Mouse (Mus musculus) heart, adult 2 months (tissue): Measurements from ENCODE around the gene Zfr2. TPM values are rescaled to one million over a fixed set of nuclear protein-coding genes. Genes with fewer than 3 reads are reported as not detected.

Experiments
- DNase-seq, 2 experiments: peaks; one replicate each; pipeline ENCODE4 v3.0.0; 2021
- H3K27ac ChIP-seq: fragments of 200-600 bp; 2 replicates; pipeline ENCODE4 v1.8.1; 2022
- H3K27me3 ChIP-seq: fragments of 200-500 bp; 2 replicates; pipeline ENCODE4 v1.6.1; 2012; ENCODE audit warnings: mild to moderate bottlenecking, low read length, inconsistent platforms, mixed read lengths; ENCODE audit not compliant: control insufficient read depth, insufficient read depth
- H3K36me3 ChIP-seq: fragments of 200-500 bp; 2 replicates; pipeline ENCODE4 v1.6.1; 2012; ENCODE audit warnings: low read length, inconsistent platforms; ENCODE audit not compliant: control insufficient read depth, insufficient read depth
- H3K4me1 ChIP-seq: fragments of 200-500 bp; 2 replicates; pipeline ENCODE4 v1.6.1; 2011; ENCODE audit warnings: low read length; ENCODE audit not compliant: control insufficient read depth, insufficient read depth
- H3K4me3 ChIP-seq: fragments of 200-600 bp; 2 replicates; pipeline ENCODE4 v1.8.1; 2022
- H3K79me2 ChIP-seq: fragments of 200-500 bp; replicated peaks from 2 replicates; pipeline ENCODE4 v1.6.1; 2012; ENCODE audit warnings: mild to moderate bottlenecking, inconsistent platforms, low read length, moderate library complexity, mixed read lengths; ENCODE audit not compliant: control insufficient read depth, insufficient read depth
- H3K9ac ChIP-seq: fragments of 200-500 bp; 2 replicates; pipeline ENCODE4 v1.6.1; 2012; ENCODE audit warnings: low read depth, mild to moderate bottlenecking, control low read depth, inconsistent platforms, low read length, mixed read lengths
- CTCF ChIP-seq: fragments of 200-600 bp; IDR thresholded peaks from 2 replicates; pipeline ENCODE4 v1.8.1; 2022; ENCODE audit warnings: antibody characterized with exemption, mild to moderate bottlenecking, moderate library complexity
- EP300 ChIP-seq: fragments of 200-500 bp; IDR thresholded peaks from 2 replicates; pipeline ENCODE4 v1.6.1; 2011; ENCODE audit warnings: low read depth, low read length, control low read depth; ENCODE audit not compliant: insufficient read depth
- POLR2A ChIP-seq: fragments of 200-500 bp; IDR thresholded peaks from 2 replicates; pipeline ENCODE4 v1.6.1; 2011; ENCODE audit warnings: mild to moderate bottlenecking, low read depth, low read length, control low read depth; ENCODE audit not compliant: insufficient read depth
- WGBS: fragments of 180-500 bp; shearing (Covaris S2); methylation state at CpG from one replicate; pipeline ENCODE4 v1.1.7; 2018; 5-methylcytosine and 5-hydroxymethylcytosine counted together
- intact Hi-C: fragments of 180-260 bp; cut with DNase I; formaldehyde crosslinking; loops from one replicate; pipeline ENCODE4 v1.15.1; 2025
- polyA plus RNA-seq: library from polyadenylated mRNA; depleted of rRNA; stranded (reverse); fragments of >200 nt; gene quantifications from 2 replicates; pipeline ENCODE4 v1.2.3, GENCODE M21; 2012
- total RNA-seq, 2 experiments: library from RNA; stranded (reverse); gene quantifications; 2 replicates each; pipeline ENCODE4 v1.2.3; 2021

Zfr2 gene
- total and polyA plus RNA-seq, 3 experiments, result 1.8 to 5.0 (median 2.0) TPM

DNA sequence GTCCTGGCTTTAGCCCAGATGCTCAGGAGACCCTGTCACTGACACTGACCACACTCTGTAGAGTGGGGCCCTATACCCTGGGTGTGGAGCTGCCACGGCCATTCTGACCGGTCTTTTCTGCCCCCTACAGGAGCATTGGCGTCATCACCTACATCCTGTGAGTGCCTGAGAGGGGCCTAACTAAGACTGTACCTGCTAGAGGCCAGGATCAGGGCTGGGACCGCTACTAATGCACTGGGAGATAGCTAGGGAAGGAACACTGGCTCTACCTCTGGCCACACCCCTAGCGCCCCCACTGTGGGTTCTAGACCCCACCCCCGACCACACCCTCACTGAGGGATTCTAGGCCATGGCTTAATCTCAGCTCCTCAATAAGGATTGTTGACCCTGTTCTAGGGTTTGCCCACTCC lies 42.0 kb upstream of the Zfr2 start:
- Histone ChIP-seq H3K36me3 (no peaks in the 10 kb centered on the region), H3K9ac (no peak overlapping the region), H3K27me3 (no peaks in the 10 kb centered on the region; the same call in 1 of the 2 replicates), H3K4me1 (peaks cover 5% of the 10 kb centered on the region), H3K4me3 (no peak overlapping the region), H3K27ac (peak overlapping the region; percentile 97), H3K79me2 (0 out of 2 replicates have a peak, but pooled peaks cover 2% of the 10 kb centered on the region)
- DNase-seq, result no peak
- intact Hi-C loops, result no loop called here
- WGBS, result 35% methylated on average over 6 of the region's 6 CpGs
- no peak for TF ChIP-seq EP300
- no peak for TF ChIP-seq POLR2A
- peak; percentile 44 for TF ChIP-seq CTCF

DNA sequence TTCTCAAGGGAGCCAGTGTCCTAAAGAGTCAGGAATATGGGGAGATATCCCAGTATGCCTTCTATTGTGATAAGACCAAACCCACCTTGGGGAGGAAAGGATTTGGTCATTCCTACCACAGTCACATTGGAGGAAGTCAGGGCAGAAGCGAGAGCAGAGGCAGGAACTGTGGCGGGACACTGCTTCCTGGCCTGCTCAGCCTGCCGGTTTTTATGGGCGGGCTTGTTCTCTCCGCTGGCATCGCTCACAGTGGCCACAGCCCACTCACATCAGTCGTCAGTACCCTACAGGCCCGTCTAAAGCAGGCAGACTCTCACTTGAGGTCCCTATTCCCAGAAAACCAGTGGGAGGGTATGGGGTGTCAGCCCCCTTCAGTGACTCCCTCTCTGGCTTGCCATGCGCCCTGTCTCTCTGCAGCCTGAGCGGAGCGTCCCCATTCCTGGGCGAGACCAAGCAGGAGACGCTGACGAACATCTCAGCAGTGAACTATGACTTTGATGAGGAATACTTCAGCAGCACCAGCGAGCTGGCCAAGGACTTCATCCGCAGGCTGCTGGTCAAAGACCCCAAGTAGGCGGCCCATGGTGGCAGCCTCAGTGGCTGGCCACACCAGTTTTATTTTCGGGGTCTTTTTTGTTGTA lies 41.5 kb upstream of the Zfr2 start:
- Histone ChIP-seq H3K9ac (no peak overlapping the region; the same call in 1 of the 2 replicates), H3K27ac (peak overlapping the region; percentile 97), H3K4me1 (peaks cover 5% of the 10 kb centered on the region), H3K79me2 (0 out of 2 replicates have a peak, but pooled peaks cover 2% of the 10 kb centered on the region), H3K36me3 (no peaks in the 10 kb centered on the region), H3K4me3 (peak overlapping the region; percentile 74; the same call in 1 of the 2 replicates), H3K27me3 (no peaks in the 10 kb centered on the region; the same call in 1 of the 2 replicates)
- 59% methylated on average over 18 of the region's 18 CpGs for WGBS
- intact Hi-C loops, result no loop called here
- DNase-seq, result peak; percentile 40 to 49
- no peak for TF ChIP-seq EP300
- TF ChIP-seq POLR2A, result no peak
- TF ChIP-seq CTCF, result no peak

DNA sequence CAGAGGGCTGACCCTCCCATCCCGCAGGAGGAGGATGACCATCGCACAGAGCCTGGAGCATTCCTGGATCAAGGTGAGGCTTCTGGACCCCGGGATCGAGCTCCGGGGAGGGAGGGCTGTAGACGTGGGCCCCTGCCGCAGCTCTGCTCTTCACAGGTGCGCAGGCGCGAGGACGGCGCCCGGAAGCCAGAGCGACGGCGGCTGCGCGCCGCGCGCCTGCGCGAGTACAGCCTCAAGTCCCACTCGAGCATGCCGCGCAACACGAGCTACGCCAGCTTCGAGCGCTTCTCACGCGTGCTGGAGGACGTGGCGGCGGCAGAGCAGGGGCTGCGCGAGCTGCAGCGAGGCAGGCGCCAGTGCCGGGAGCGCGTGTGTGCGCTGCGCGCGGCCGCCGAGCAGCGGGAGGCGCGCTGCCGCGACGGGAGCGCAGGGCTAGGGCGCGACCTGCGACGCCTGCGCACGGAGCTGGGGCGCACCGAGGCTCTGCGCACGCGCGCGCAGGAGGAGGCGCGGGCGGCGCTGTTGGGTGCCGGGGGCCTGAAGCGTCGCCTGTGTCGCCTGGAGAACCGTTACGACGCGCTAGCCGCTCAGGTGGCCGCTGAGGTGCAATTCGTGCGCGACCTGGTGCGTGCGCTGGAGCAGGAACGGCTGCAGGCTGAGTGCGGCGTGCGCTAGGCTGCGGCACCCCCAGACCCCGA lies 40.5 kb upstream of the Zfr2 start:
- peak overlapping the region; percentile 92 for H3K9ac ChIP-seq
- peaks cover 5% of the 10 kb centered on the region for H3K4me1 ChIP-seq
- H3K79me2 ChIP-seq, result no peaks in the 10 kb centered on the region
- intact Hi-C loops, result no loop called here
- H3K27me3 ChIP-seq, result no peaks in the 10 kb centered on the region; the same call in 1 of the 2 replicates
- DNase-seq, result peak; percentile 89 to 94
- WGBS, result 1% methylated on average over 89 of the region's 93 CpGs
- peak overlapping the region; percentile 97 for H3K27ac ChIP-seq
- no peaks in the 10 kb centered on the region for H3K36me3 ChIP-seq
- TF ChIP-seq EP300 (no peak), CTCF (peak; percentile 24; the same call in 1 of the 2 replicates), POLR2A (peak; percentile 77)
- H3K4me3 ChIP-seq, result peak overlapping the region; percentile 74

- no peaks in the 10 kb centered on the region for H3K79me2 ChIP-seq
- TF ChIP-seq EP300, result 0 out of 2 replicates have a peak, but pooled peaks have one; percentile 38
- 0 out of 2 replicates have a peak, but pooled peaks have one; percentile 15 for TF ChIP-seq POLR2A
- no peak for TF ChIP-seq CTCF
- peaks cover 5% of the 10 kb centered on the region for H3K4me1 ChIP-seq
- peak overlapping the region; percentile 92 for H3K9ac ChIP-seq
- no peaks in the 10 kb centered on the region for H3K36me3 ChIP-seq
- intact Hi-C loops, result no loop called here
- DNase-seq, result peak; percentile 61 to 62
- peak overlapping the region; percentile 97 for H3K27ac ChIP-seq
- 2% methylated on average over 19 of the region's 19 CpGs for WGBS
- H3K4me3 ChIP-seq, result peak overlapping the region; percentile 74
- no peaks in the 10 kb centered on the region; the same call in 1 of the 2 replicates for H3K27me3 ChIP-seq
These were observed 39.9 kb upstream of the Zfr2 start for GRCm38 (mm10) chr10:81192968-81193501.

- Histone ChIP-seq H3K4me3 (peak overlapping the region; percentile 55), H3K9ac (peak overlapping the region; percentile 82), H3K79me2 (no peaks in the 10 kb centered on the region), H3K36me3 (no peaks in the 10 kb centered on the region), H3K4me1 (peaks cover 5% of the 10 kb centered on the region), H3K27ac (peak overlapping the region; percentile 97), H3K27me3 (no peaks in the 10 kb centered on the region; the same call in 1 of the 2 replicates)
- intact Hi-C loops, result no loop called here
- peak; percentile 88 for TF ChIP-seq EP300
- TF ChIP-seq POLR2A, result peak; percentile 98
- no peak for TF ChIP-seq CTCF
- DNase-seq, result peak; percentile 72 to 74
- WGBS, result 10% methylated on average over 37 of the region's 37 CpGs
These were observed 38.8 kb upstream of the Zfr2 start for GRCm38 (mm10) chr10:81193991-81194774.
